In genomic region chr7:46745816-46746215, GRCm38 (mm10) we compare ENCODE assay signal across 15 mouse cellular contexts. TPM values are rescaled to one million over a fixed set of nuclear protein-coding genes. Genes with fewer than 3 reads are reported as not detected.
DNase-seq lines count a peak whose midpoint lies in the region.
"Had no signal": no experiment of that assay in that cellular context is flagged by ENCODE, and none has a peak within 500 bp of the region (broad histone marks: within the 10 kb centered on the region; RNA-seq: fewer than 3 reads in every experiment).

No protein-coding gene starts in this region.

- intact Hi-C loops in gastrocnemius, postnatal 36 days (cut with DNase I): loop anchor here (1.0 kb wide), 1 partner anchor 12 kb away; no protein-coding TSS in a partner anchor

- peak; percentile 18 for DNase-seq in gastrocnemius, adult 18-20 months (ENCODE audit: low spot score)
- DNase-seq in gastrocnemius, postnatal 36 days: no peak
- peak; percentile 9 for DNase-seq in ovary, postnatal 14 days (ENCODE audit: low spot score)
- no peak for DNase-seq in ovary, postnatal 10 days (ENCODE audit: low spot score)
- peak; percentile 14 for DNase-seq in lung, postnatal 10 days
- DNase-seq in testis, postnatal 10 days (ENCODE audit: low spot score): no peak
- DNase-seq in cerebellum, postnatal 14 days: no peak
- DNase-seq in urinary bladder, postnatal 14 days (ENCODE audit: low spot score): no peak
- DNase-seq: cerebellum, postnatal 25 days; kidney, adult 9 months; layer of hippocampus, postnatal 36 days; left cerebral cortex, postnatal 4 days; thymus, postnatal 14 days had no signal

RNA-seq across cellular contexts. Expression of gene Saa1, which starts 3.0 kb away (rescaled TPM):
- not detected for total RNA-seq in gastrocnemius, adult 18-20 months (2021)
- not detected for total RNA-seq in gastrocnemius, postnatal 36 days (2021)
- total RNA-seq: heart, adult 2 months; layer of hippocampus, postnatal 36 days; left cerebral cortex, postnatal 4 days; neutrophil, adult 5-6 weeks had no signal

RNA-seq across cellular contexts. Expression of gene Saa2, which starts 5.8 kb away (rescaled TPM):
- total RNA-seq in gastrocnemius, adult 18-20 months (2021): under 1 TPM in 1 of 2 experiments, not detected in 1; 0.40 TPM
- total RNA-seq in gastrocnemius, postnatal 36 days (2021): not detected
- total RNA-seq: heart, adult 2 months; layer of hippocampus, postnatal 36 days; left cerebral cortex, postnatal 4 days; neutrophil, adult 5-6 weeks had no signal

RNA-seq across cellular contexts. Expression of gene Saa4, which starts 13.4 kb away (rescaled TPM):
- under 1 TPM in 1 of 2 experiments, not detected in 1; 0.09 TPM for total RNA-seq in gastrocnemius, adult 18-20 months (2021)
- total RNA-seq in gastrocnemius, postnatal 36 days (2021): not detected
- total RNA-seq: heart, adult 2 months; layer of hippocampus, postnatal 36 days; left cerebral cortex, postnatal 4 days; neutrophil, adult 5-6 weeks had no signal

RNA-seq across cellular contexts. Expression of gene Saa3, which starts 30.3 kb away (rescaled TPM):
- total RNA-seq in gastrocnemius, adult 18-20 months (2021): not detected
- not detected for total RNA-seq in gastrocnemius, postnatal 36 days (2021)
- total RNA-seq: layer of hippocampus, postnatal 36 days; left cerebral cortex, postnatal 4 days; neutrophil, adult 5-6 weeks had no signal

RNA-seq across cellular contexts. Expression of gene Saal1, which starts 35.3 kb away (rescaled TPM):
- 1 to 10 TPM; 2.7 to 3.0 TPM for total RNA-seq in gastrocnemius, adult 18-20 months (2021)
- total RNA-seq in gastrocnemius, postnatal 36 days (2021): 1 to 10 TPM; 2.6 to 2.7 TPM

Comparison
In these comparisons a context has a peak if more than half of its experiments do, and no peak if none do; other contexts are left out.
1. DNase-seq: peak in gastrocnemius, adult 18-20 months (single experiment), ovary, postnatal 14 days (single experiment) and lung, postnatal 10 days (single experiment); none in gastrocnemius, postnatal 36 days (0 of 2), ovary, postnatal 10 days (single experiment), testis, postnatal 10 days (single experiment), cerebellum, postnatal 14 days (0 of 2) and urinary bladder, postnatal 14 days (single experiment).